Mouse (Mus musculus) heart, embryonic 12.5 days (tissue): ENCODE measurements around the gene Ripk1. TPM values are rescaled to one million over a fixed set of nuclear protein-coding genes. Genes with fewer than 3 reads are reported as not detected.

Experiments
- ATAC-seq: fragments of 200-750 bp; cut with Nextera tagmentation; 2 replicates; pipeline ENCODE4 v1.8.0; 2017; ENCODE audit warnings: moderate TSS enrichment, moderate library complexity; ENCODE audit not compliant: insufficient number of reproducible peaks, low FRiP score
- H3K27ac ChIP-seq: fragments of 300-500 bp; sonication (generic); 2 replicates; pipeline ENCODE4 v1.5.1; 2016; ENCODE audit warnings: mild to moderate bottlenecking, moderate library complexity; ENCODE audit not compliant: poor library complexity, severe bottlenecking
- H3K27me3 ChIP-seq: fragments of 300-500 bp; sonication (generic); replicated peaks from 2 replicates; pipeline ENCODE4 v1.6.1; 2016; ENCODE audit warnings: mild to moderate bottlenecking, moderate library complexity
- H3K36me3 ChIP-seq: fragments of 300-500 bp; sonication (generic); 2 replicates; pipeline ENCODE4 v1.6.1; 2016; ENCODE audit warnings: mild to moderate bottlenecking, moderate library complexity
- H3K4me1 ChIP-seq: fragments of 300-500 bp; sonication (generic); replicated peaks from 2 replicates; pipeline ENCODE4 v1.6.1; 2016; ENCODE audit warnings: mild to moderate bottlenecking
- H3K4me2 ChIP-seq: fragments of 300-500 bp; sonication (generic); 2 replicates; pipeline ENCODE4 v1.6.1; 2016; ENCODE audit warnings: mild to moderate bottlenecking, moderate library complexity
- H3K4me3 ChIP-seq: fragments of 300-500 bp; sonication (generic); 2 replicates; pipeline ENCODE4 v1.5.1; 2016; ENCODE audit warnings: mild to moderate bottlenecking
- H3K9ac ChIP-seq: fragments of 300-500 bp; sonication (generic); 2 replicates; pipeline ENCODE4 v1.6.1; 2016; ENCODE audit warnings: mild to moderate bottlenecking, moderate library complexity
- H3K9me3 ChIP-seq: fragments of 300-500 bp; sonication (generic); replicated peaks from 2 replicates; pipeline ENCODE4 v1.6.1; 2016; ENCODE audit warnings: mild to moderate bottlenecking, moderate library complexity
- WGBS: fragments of 180-500 bp; shearing (Covaris S2); methylation state at CpG from one replicate; pipeline ENCODE4 v1.1.7; 2016; 5-methylcytosine and 5-hydroxymethylcytosine counted together
- polyA plus RNA-seq: library from polyadenylated mRNA; unstranded; fragments of >200 nt; fragmentation: Nextera tagmentation; extraction: Ambion mirVana; gene quantifications from 2 replicates; pipeline ENCODE4 v1.2.1, GENCODE M21; 2016

Ripk1 gene
- 11.0 and 12.1 TPM in 2 replicates for polyA plus RNA-seq

GRCm38 (mm10) chr13:34002058-34003006 lies at the start of gene Ripk1, which contains the start of gene Serpinb6a:
Gene Ripk1, plus strand, starts transcription at chr13:34002363.
Gene Serpinb6a, minus strand, starts transcription at chr13:34002794.
- Histone ChIP-seq H3K4me1 (peaks cover 4% of the 10 kb centered on the region), H3K4me2 (peak within 1 kb of the TSS; percentile 94), H3K9me3 (no peaks in the 10 kb centered on the region), H3K9ac (peak within 1 kb of the TSS; percentile 94), H3K27me3 (no peaks in the 10 kb centered on the region), H3K4me3 (peak within 1 kb of the TSS; percentile 95), H3K36me3 (no peaks in the 10 kb centered on the region), H3K27ac (peak within 1 kb of the TSS; percentile 91)
- ATAC-seq = peak; percentile 97
- WGBS = under 1% methylated on average over 86 of the region's 92 CpGs

- WGBS = 72% methylated on average over 2 of the region's 2 CpGs
- Histone ChIP-seq H3K27ac (no peak overlapping the region), H3K4me2 (no peak overlapping the region), H3K36me3 (no peaks in the 10 kb centered on the region), H3K27me3 (no peaks in the 10 kb centered on the region), H3K4me1 (no peaks in the 10 kb centered on the region), H3K9me3 (no peaks in the 10 kb centered on the region), H3K4me3 (no peak overlapping the region), H3K9ac (no peak overlapping the region)
- ATAC-seq = no peak
Measured at GRCm38 (mm10) chr13:33952947-33953346, 49.2 kb upstream of the Ripk1 start.

- Histone ChIP-seq H3K4me2 (no peak overlapping the region), H3K27ac (no peak overlapping the region), H3K9me3 (no peaks in the 10 kb centered on the region), H3K27me3 (no peaks in the 10 kb centered on the region), H3K9ac (no peak overlapping the region), H3K36me3 (no peaks in the 10 kb centered on the region), H3K4me3 (no peak overlapping the region), H3K4me1 (no peaks in the 10 kb centered on the region)
- WGBS = 36% methylated on average over 6 of the region's 6 CpGs
- ATAC-seq = no peak; the same call in 1 of the 2 replicates
Measured at GRCm38 (mm10) chr13:33956571-33957421, 45.4 kb upstream of the Ripk1 start.

GRCm38 (mm10) chr13:33959771-33960170 lies 42.4 kb upstream of the Ripk1 start:
- H3K36me3 ChIP-seq = no peaks in the 10 kb centered on the region
- no peak overlapping the region for H3K9ac ChIP-seq
- H3K27me3 ChIP-seq = no peaks in the 10 kb centered on the region
- H3K4me3 ChIP-seq = no peak overlapping the region
- no peaks in the 10 kb centered on the region for H3K4me1 ChIP-seq
- H3K4me2 ChIP-seq = no peak overlapping the region
- no peak for ATAC-seq
- H3K27ac ChIP-seq = no peak overlapping the region
- no peaks in the 10 kb centered on the region for H3K9me3 ChIP-seq
- 81% methylated on average over 2 of the region's 2 CpGs for whole genome bisulfite sequencing

GRCm38 (mm10) chr13:33964206-33965046 lies 37.7 kb upstream of the Ripk1 start, which contains the start of gene Nqo2:
Gene Nqo2, plus strand, starts transcription at chr13:33964687.
- Histone ChIP-seq H3K4me2 (peak within 1 kb of the TSS; percentile 73), H3K27ac (peak within 1 kb of the TSS; percentile 91), H3K36me3 (no peaks in the 10 kb centered on the region), H3K27me3 (no peaks in the 10 kb centered on the region), H3K4me3 (peak within 1 kb of the TSS; percentile 53), H3K9ac (peak within 1 kb of the TSS; percentile 66), H3K9me3 (no peaks in the 10 kb centered on the region), H3K4me1 (peaks cover 15% of the 10 kb centered on the region)
- WGBS = 2% methylated on average over 21 of the region's 22 CpGs
- peak; percentile 79 for ATAC-seq

- H3K4me2 ChIP-seq = peak overlapping the region; percentile 73
- WGBS = 14% methylated on average over 14 of the region's 14 CpGs
Measured at GRCm38 (mm10) chr13:33965056-33966024, 36.8 kb upstream of the Ripk1 start.

GRCm38 (mm10) chr13:33966025-33966412 lies 36.1 kb upstream of the Ripk1 start:
- Histone ChIP-seq H3K4me1 (peaks cover 15% of the 10 kb centered on the region), H3K9ac (peak overlapping the region; percentile 66; the same call in 1 of the 2 replicates), H3K4me2 (peak overlapping the region; percentile 73), H3K4me3 (peak overlapping the region; percentile 53; the same call in 1 of the 2 replicates), H3K27me3 (no peaks in the 10 kb centered on the region), H3K36me3 (peaks cover 10% of the 10 kb centered on the region), H3K9me3 (no peaks in the 10 kb centered on the region), H3K27ac (no peak overlapping the region)
- 17% methylated on average over 4 of the region's 4 CpGs for WGBS
- no peak for ATAC-seq

More at GRCm38 (mm10) chr13:33965056-33966024, 36.8 kb upstream of the Ripk1 start:
- ATAC-seq = peak; percentile 72
- Histone ChIP-seq H3K27ac (peak overlapping the region; percentile 91), H3K27me3 (no peaks in the 10 kb centered on the region), H3K9me3 (no peaks in the 10 kb centered on the region), H3K9ac (peak overlapping the region; percentile 66), H3K4me1 (peaks cover 15% of the 10 kb centered on the region), H3K36me3 (peaks cover 4% of the 10 kb centered on the region; the same call in 1 of the 2 replicates), H3K4me3 (peak overlapping the region; percentile 53)

- no peak overlapping the region for H3K27ac ChIP-seq
Measured at GRCm38 (mm10) chr13:33966574-33966973, 35.6 kb upstream of the Ripk1 start.

GRCm38 (mm10) chr13:33989625-33990024 lies 12.5 kb upstream of the Ripk1 start:
- Histone ChIP-seq H3K4me1 (no peaks in the 10 kb centered on the region), H3K27me3 (no peaks in the 10 kb centered on the region), H3K36me3 (peaks cover 41% of the 10 kb centered on the region), H3K9me3 (peaks cover 2% of the 10 kb centered on the region; the same call in 1 of the 2 replicates), H3K27ac (no peak overlapping the region), H3K4me3 (no peak overlapping the region), H3K9ac (no peak overlapping the region), H3K4me2 (no peak overlapping the region)
- 70% methylated on average over 5 of the region's 5 CpGs for WGBS
- ATAC-seq = no peak

More at GRCm38 (mm10) chr13:33966574-33966973, 35.6 kb upstream of the Ripk1 start:
- Histone ChIP-seq H3K4me2 (no peak overlapping the region), H3K9ac (no peak overlapping the region), H3K27me3 (no peaks in the 10 kb centered on the region), H3K9me3 (no peaks in the 10 kb centered on the region), H3K4me3 (no peak overlapping the region), H3K4me1 (peaks cover 15% of the 10 kb centered on the region), H3K36me3 (peaks cover 12% of the 10 kb centered on the region)
- ATAC-seq = no peak
